Mouse (Mus musculus): ENCODE measurements around the gene Hba-x. TPM values are rescaled to one million over a fixed set of nuclear protein-coding genes. Genes with fewer than 3 reads are reported as not detected.
"Not testable (repeated sequence)": the region's sequence is repeated elsewhere in the genome, so short reads cannot be mapped to it uniquely, and the experiment has no call there.

The Hba-x gene
- total RNA-seq, 4 experiments from 2014 or later: not detected

- DNase-seq (ENCODE audit: low spot score in 2 of 2): no peak
Measured at GRCm38 (mm10) chr11:32250880-32251763, 25.1 kb upstream of the Hba-x start.

- DNase-seq (ENCODE audit: low spot score in 2 of 2): no peak
Measured at GRCm38 (mm10) chr11:32253121-32253520, 23.1 kb upstream of the Hba-x start.

GRCm38 (mm10) chr11:32256146-32256545, 20.1 kb upstream of the Hba-x start:
- no peak for DNase-seq (ENCODE audit: low spot score in 2 of 2)

- DNase-seq (ENCODE audit: low spot score in 2 of 2): no peak
Measured at GRCm38 (mm10) chr11:32256566-32256965, 19.6 kb upstream of the Hba-x start.

- DNase-seq (ENCODE audit: low spot score in 2 of 2): no peak
Measured at GRCm38 (mm10) chr11:32262674-32263415, 13.4 kb upstream of the Hba-x start.

GRCm38 (mm10) chr11:32265117-32265738, 11.0 kb upstream of the Hba-x start:
- DNase-seq (ENCODE audit: low spot score in 2 of 2): no peak

- no peak for DNase-seq (ENCODE audit: low spot score in 2 of 2)
Measured at GRCm38 (mm10) chr11:32266194-32266593, 10.0 kb upstream of the Hba-x start.

GRCm38 (mm10) chr11:32266776-32267175, 9.4 kb upstream of the Hba-x start:
- DNase-seq (ENCODE audit: low spot score in 2 of 2): no peak

- peak; percentile 91 to 95 for DNase-seq (ENCODE audit: low spot score in 2 of 2)
Measured at GRCm38 (mm10) chr11:32267188-32267884, 8.9 kb upstream of the Hba-x start, which contains the start of gene Nprl3. Gene Nprl3 (minus strand): TSS chr11:32267707.

GRCm38 (mm10) chr11:32267964-32268363, 8.2 kb upstream of the Hba-x start:
- DNase-seq (ENCODE audit: low spot score in 2 of 2): no peak

- no peak for DNase-seq (ENCODE audit: low spot score in 2 of 2)
Measured at GRCm38 (mm10) chr11:32268952-32269351, 7.2 kb upstream of the Hba-x start.

GRCm38 (mm10) chr11:32271178-32271577, 5.0 kb upstream of the Hba-x start:
- no peak for DNase-seq (ENCODE audit: low spot score in 2 of 2)

- no peak for DNase-seq (ENCODE audit: low spot score in 2 of 2)
Measured at GRCm38 (mm10) chr11:32277736-32278457, 1.7 kb downstream of the Hba-x start.

- DNase-seq (ENCODE audit: low spot score in 2 of 2): no peak
Measured at GRCm38 (mm10) chr11:32278458-32278957, 2.3 kb downstream of the Hba-x start.

- no peak for DNase-seq (ENCODE audit: low spot score in 2 of 2)
Measured at GRCm38 (mm10) chr11:32280646-32281045, 4.4 kb downstream of the Hba-x start.

GRCm38 (mm10) chr11:32281416-32282144, 5.4 kb downstream of the Hba-x start:
- DNase-seq (ENCODE audit: low spot score in 2 of 2): no peak

- not testable (repeated sequence) for DNase-seq (ENCODE audit: low spot score in 2 of 2)
Measured at GRCm38 (mm10) chr11:32283091-32283777, 7.0 kb downstream of the Hba-x start, which contains the start of gene Hba-a1. Gene Hba-a1 (plus strand): TSS chr11:32283511.

- not testable (repeated sequence) for DNase-seq (ENCODE audit: low spot score in 2 of 2)
Measured at GRCm38 (mm10) chr11:32284582-32284981, 8.4 kb downstream of the Hba-x start.
